Mouse (Mus musculus): Measurements from ENCODE around the gene Shisal2a. TPM values are rescaled to one million over a fixed set of nuclear protein-coding genes. Genes with fewer than 3 reads are reported as not detected.

Shisal2a gene
- polyA plus RNA-seq, 1 experiment from 2014 or later: 0.15 TPM

GRCm38 (mm10) chr4:108387681-108388253 lies 4.6 kb upstream of the Shisal2a start:
- Histone ChIP-seq H3K36me3 (ENCODE audit: control insufficient read depth, insufficient read depth) (no peaks in the 10 kb centered on the region), H3K9ac (ENCODE audit: low read depth, low read length) (peak overlapping the region; percentile 40; the same call in 1 of the 2 replicates), H3K9me3 (replicated peaks; ENCODE audit: control insufficient read depth, low read length) (no peaks in the 10 kb centered on the region), H3K4me3 (ENCODE audit: low read depth, low read length) (peak overlapping the region; percentile 45), H3K27me3 (ENCODE audit: control insufficient read depth, insufficient read depth, low read depth, low read length) (peaks cover 22% of the 10 kb centered on the region), H3K4me2 (ENCODE audit: low read depth, low read length) (peak overlapping the region; percentile 56), H3K27ac (ENCODE audit: low read length) (no peak overlapping the region), H3K4me1 (ENCODE audit: control insufficient read depth, low read depth, low read length) (no peaks in the 10 kb centered on the region; the same call in 1 of the 2 replicates)
- ATAC-seq (ENCODE audit: low read depth): peak; percentile 53; the same call in 1 of the 2 replicates
- WGBS (ENCODE audit: insufficient replicate concordance): 5% methylated on average over 18 of the region's 18 CpGs

- H3K27ac ChIP-seq (ENCODE audit: low read length): no peak overlapping the region
- 24% methylated on average over 4 of the region's 4 CpGs for WGBS (ENCODE audit: insufficient replicate concordance)
- H3K27me3 ChIP-seq (ENCODE audit: control insufficient read depth, insufficient read depth, low read depth, low read length): peaks cover 29% of the 10 kb centered on the region
- no peak for ATAC-seq (ENCODE audit: low read depth)
- no peaks in the 10 kb centered on the region for H3K36me3 ChIP-seq (ENCODE audit: control insufficient read depth, insufficient read depth)
- no peak overlapping the region for H3K9ac ChIP-seq (ENCODE audit: low read depth, low read length)
- H3K4me3 ChIP-seq (ENCODE audit: low read depth, low read length): no peak overlapping the region
- H3K4me1 ChIP-seq (ENCODE audit: control insufficient read depth, low read depth, low read length): no peaks in the 10 kb centered on the region; the same call in 1 of the 2 replicates
- H3K4me2 ChIP-seq (ENCODE audit: low read depth, low read length): no peak overlapping the region
- H3K9me3 ChIP-seq (replicated peaks; ENCODE audit: control insufficient read depth, low read length): no peaks in the 10 kb centered on the region
Measured at GRCm38 (mm10) chr4:108387106-108387505, 4.0 kb upstream of the Shisal2a start.

- H3K27me3 ChIP-seq (ENCODE audit: control insufficient read depth, insufficient read depth, low read depth, low read length): peaks cover 32% of the 10 kb centered on the region
- no peak overlapping the region for H3K9ac ChIP-seq (ENCODE audit: low read depth, low read length)
- ATAC-seq (ENCODE audit: low read depth): no peak
- no peaks in the 10 kb centered on the region for H3K9me3 ChIP-seq (replicated peaks; ENCODE audit: control insufficient read depth, low read length)
- H3K4me3 ChIP-seq (ENCODE audit: low read depth, low read length): no peak overlapping the region
- H3K27ac ChIP-seq (ENCODE audit: low read length): no peak overlapping the region
- no peaks in the 10 kb centered on the region for H3K36me3 ChIP-seq (ENCODE audit: control insufficient read depth, insufficient read depth)
- H3K4me2 ChIP-seq (ENCODE audit: low read depth, low read length): no peak overlapping the region
- no peaks in the 10 kb centered on the region; the same call in 1 of the 2 replicates for H3K4me1 ChIP-seq (ENCODE audit: control insufficient read depth, low read depth, low read length)
- WGBS (ENCODE audit: insufficient replicate concordance): 12% methylated on average over 1 of the region's 1 CpGs
Measured at GRCm38 (mm10) chr4:108386087-108386486, 2.9 kb upstream of the Shisal2a start.

GRCm38 (mm10) chr4:108380146-108380545 lies 3.0 kb downstream of the Shisal2a start:
- H3K4me2 ChIP-seq (ENCODE audit: low read depth, low read length): no peak overlapping the region
- H3K27me3 ChIP-seq (ENCODE audit: control insufficient read depth, insufficient read depth, low read depth, low read length): peaks cover 38% of the 10 kb centered on the region
- WGBS (ENCODE audit: insufficient replicate concordance): 12% methylated on average over 1 of the region's 1 CpGs
- no peaks in the 10 kb centered on the region for H3K36me3 ChIP-seq (ENCODE audit: control insufficient read depth, insufficient read depth)
- no peaks in the 10 kb centered on the region for H3K9me3 ChIP-seq (replicated peaks; ENCODE audit: control insufficient read depth, low read length)
- no peak for ATAC-seq (ENCODE audit: low read depth)
- H3K27ac ChIP-seq (ENCODE audit: low read length): no peak overlapping the region
- H3K4me1 ChIP-seq (ENCODE audit: control insufficient read depth, low read depth, low read length): no peaks in the 10 kb centered on the region
- no peak overlapping the region for H3K4me3 ChIP-seq (ENCODE audit: low read depth, low read length)
- no peak overlapping the region for H3K9ac ChIP-seq (ENCODE audit: low read depth, low read length)

- Histone ChIP-seq H3K27me3 (ENCODE audit: control insufficient read depth, insufficient read depth, low read depth, low read length) (peaks cover 33% of the 10 kb centered on the region), H3K4me1 (ENCODE audit: control insufficient read depth, low read depth, low read length) (no peaks in the 10 kb centered on the region), H3K4me3 (ENCODE audit: low read depth, low read length) (no peak overlapping the region), H3K9me3 (replicated peaks; ENCODE audit: control insufficient read depth, low read length) (no peaks in the 10 kb centered on the region), H3K27ac (ENCODE audit: low read length) (no peak overlapping the region), H3K9ac (ENCODE audit: low read depth, low read length) (no peak overlapping the region), H3K36me3 (ENCODE audit: control insufficient read depth, insufficient read depth) (no peaks in the 10 kb centered on the region), H3K4me2 (ENCODE audit: low read depth, low read length) (no peak overlapping the region)
- no peak for ATAC-seq (ENCODE audit: low read depth)
- WGBS (ENCODE audit: insufficient replicate concordance): 71% methylated on average over 3 of the region's 3 CpGs
Measured at GRCm38 (mm10) chr4:108379476-108379875, 3.7 kb downstream of the Shisal2a start.

- Histone ChIP-seq H3K27me3 (ENCODE audit: control insufficient read depth, insufficient read depth, low read depth, low read length) (no peaks in the 10 kb centered on the region), H3K36me3 (ENCODE audit: control insufficient read depth, insufficient read depth) (no peaks in the 10 kb centered on the region), H3K27ac (ENCODE audit: low read length) (no peak overlapping the region), H3K4me2 (ENCODE audit: low read depth, low read length) (no peak overlapping the region), H3K4me1 (ENCODE audit: control insufficient read depth, low read depth, low read length) (peaks cover 2% of the 10 kb centered on the region; the same call in 1 of the 2 replicates), H3K9ac (ENCODE audit: low read depth, low read length) (no peak overlapping the region), H3K9me3 (replicated peaks; ENCODE audit: control insufficient read depth, low read length) (no peaks in the 10 kb centered on the region), H3K4me3 (ENCODE audit: low read depth, low read length) (no peak overlapping the region)
- no peak for ATAC-seq (ENCODE audit: low read depth)
- WGBS (ENCODE audit: insufficient replicate concordance): 46% methylated on average over 3 of the region's 3 CpGs
Measured at GRCm38 (mm10) chr4:108372166-108372565, 11.0 kb downstream of the Shisal2a start.

- Histone ChIP-seq H3K9me3 (replicated peaks; ENCODE audit: control insufficient read depth, low read length) (no peaks in the 10 kb centered on the region), H3K9ac (ENCODE audit: low read depth, low read length) (no peak overlapping the region), H3K27ac (ENCODE audit: low read length) (no peak overlapping the region), H3K4me2 (ENCODE audit: low read depth, low read length) (no peak overlapping the region), H3K4me3 (ENCODE audit: low read depth, low read length) (no peak overlapping the region), H3K4me1 (ENCODE audit: control insufficient read depth, low read depth, low read length) (peaks cover 2% of the 10 kb centered on the region; the same call in 1 of the 2 replicates), H3K36me3 (ENCODE audit: control insufficient read depth, insufficient read depth) (no peaks in the 10 kb centered on the region), H3K27me3 (ENCODE audit: control insufficient read depth, insufficient read depth, low read depth, low read length) (no peaks in the 10 kb centered on the region)
- 76% methylated on average over 3 of the region's 3 CpGs for WGBS (ENCODE audit: insufficient replicate concordance)
- ATAC-seq (ENCODE audit: low read depth): no peak
Measured at GRCm38 (mm10) chr4:108371421-108371820, 11.7 kb downstream of the Shisal2a start.

GRCm38 (mm10) chr4:108370409-108370808 lies 12.7 kb downstream of the Shisal2a start:
- no peak for ATAC-seq (ENCODE audit: low read depth)
- H3K9ac ChIP-seq (ENCODE audit: low read depth, low read length): no peak overlapping the region
- H3K4me2 ChIP-seq (ENCODE audit: low read depth, low read length): no peak overlapping the region
- 28% methylated on average over 4 of the region's 4 CpGs for WGBS (ENCODE audit: insufficient replicate concordance)
- peaks cover 2% of the 10 kb centered on the region; the same call in 1 of the 2 replicates for H3K4me1 ChIP-seq (ENCODE audit: control insufficient read depth, low read depth, low read length)
- no peaks in the 10 kb centered on the region for H3K9me3 ChIP-seq (replicated peaks; ENCODE audit: control insufficient read depth, low read length)
- no peak overlapping the region for H3K4me3 ChIP-seq (ENCODE audit: low read depth, low read length)
- no peaks in the 10 kb centered on the region for H3K36me3 ChIP-seq (ENCODE audit: control insufficient read depth, insufficient read depth)
- H3K27ac ChIP-seq (ENCODE audit: low read length): no peak overlapping the region
- H3K27me3 ChIP-seq (ENCODE audit: control insufficient read depth, insufficient read depth, low read depth, low read length): no peaks in the 10 kb centered on the region

- peak; percentile 45 for ATAC-seq (ENCODE audit: low read depth)
Measured at GRCm38 (mm10) chr4:108369254-108369653, 13.9 kb downstream of the Shisal2a start.

More at GRCm38 (mm10) chr4:108369254-108369653, 13.9 kb downstream of the Shisal2a start:
- H3K4me2 ChIP-seq (ENCODE audit: low read depth, low read length): no peak overlapping the region
- WGBS (ENCODE audit: insufficient replicate concordance): 39% methylated on average over 5 of the region's 5 CpGs
- H3K36me3 ChIP-seq (ENCODE audit: control insufficient read depth, insufficient read depth): no peaks in the 10 kb centered on the region
- H3K4me3 ChIP-seq (ENCODE audit: low read depth, low read length): no peak overlapping the region
- no peak overlapping the region for H3K27ac ChIP-seq (ENCODE audit: low read length)
- H3K9ac ChIP-seq (ENCODE audit: low read depth, low read length): no peak overlapping the region
- H3K27me3 ChIP-seq (ENCODE audit: control insufficient read depth, insufficient read depth, low read depth, low read length): no peaks in the 10 kb centered on the region
- peaks cover 2% of the 10 kb centered on the region for H3K4me1 ChIP-seq (ENCODE audit: control insufficient read depth, low read depth, low read length)
- no peaks in the 10 kb centered on the region for H3K9me3 ChIP-seq (replicated peaks; ENCODE audit: control insufficient read depth, low read length)

Measured in liver, embryonic 16.5 days (tissue).